Mouse (Mus musculus) hindbrain, embryonic 16.5 days (tissue): ENCODE measurements around the gene Slc25a41. TPM values are rescaled to one million over a fixed set of nuclear protein-coding genes. Genes with fewer than 3 reads are reported as not detected.

Experiments
- ATAC-seq: fragments of 200-750 bp; cut with Nextera tagmentation; 2 replicates; pipeline ENCODE4 v1.8.0; 2017; ENCODE audit warnings: moderate TSS enrichment, moderate library complexity
- H3K27ac ChIP-seq: fragments of 300-500 bp; sonication (generic); 2 replicates; pipeline ENCODE4 v1.5.1; 2014; ENCODE audit warnings: low read depth, mild to moderate bottlenecking, control low read depth, low read length, moderate library complexity
- H3K27me3 ChIP-seq: fragments of 300-500 bp; sonication (generic); replicated peaks from 2 replicates; pipeline ENCODE4 v1.6.1; 2014; ENCODE audit warnings: low read length; ENCODE audit not compliant: control insufficient read depth, insufficient read depth
- H3K36me3 ChIP-seq: fragments of 300-500 bp; sonication (generic); 2 replicates; pipeline ENCODE4 v1.6.1; 2014; ENCODE audit warnings: mild to moderate bottlenecking, low read length, moderate library complexity, mixed read lengths; ENCODE audit not compliant: control insufficient read depth, insufficient read depth
- H3K4me1 ChIP-seq: fragments of 300-500 bp; sonication (generic); 2 replicates; pipeline ENCODE4 v1.6.1; 2014; ENCODE audit warnings: low read depth, low read length; ENCODE audit not compliant: control insufficient read depth, insufficient read depth
- H3K4me2 ChIP-seq: fragments of 300-500 bp; sonication (generic); 2 replicates; pipeline ENCODE4 v1.6.1; 2014; ENCODE audit warnings: mild to moderate bottlenecking, low read length, control low read depth, moderate library complexity
- H3K4me3 ChIP-seq: fragments of 300-500 bp; sonication (generic); 2 replicates; pipeline ENCODE4 v1.5.1; 2014; ENCODE audit warnings: mild to moderate bottlenecking, low read length, control low read depth, moderate library complexity
- H3K9ac ChIP-seq: fragments of 300-500 bp; sonication (generic); 2 replicates; pipeline ENCODE4 v1.6.1; 2014; ENCODE audit warnings: low read depth, mild to moderate bottlenecking, control low read depth, low read length, moderate library complexity
- H3K9me3 ChIP-seq: fragments of 300-500 bp; sonication (generic); 2 replicates; pipeline ENCODE4 v1.6.1; 2014; ENCODE audit warnings: mild to moderate bottlenecking, low read length, moderate library complexity; ENCODE audit not compliant: control insufficient read depth
- WGBS: fragments of 180-500 bp; shearing (Covaris S2); extraction: QIAGEN DNeasy Blood & Tissue Kit; methylation state at CpG from one replicate; pipeline ENCODE4 v1.1.7; 2014; 5-methylcytosine and 5-hydroxymethylcytosine counted together
- polyA plus RNA-seq: library from polyadenylated mRNA; unstranded; fragments of >200 nt; fragmentation: Nextera tagmentation; extraction: Ambion mirVana; gene quantifications from 2 replicates; pipeline ENCODE4 v1.2.1, GENCODE M21; 2015

Slc25a41 gene
- polyA plus RNA-seq, 1 experiment from 2014 or later, result not detected

- WGBS, result 7% methylated on average over 11 of the region's 11 CpGs
- Histone ChIP-seq H3K9ac (no peak overlapping the region), H3K27me3 (no peaks in the 10 kb centered on the region), H3K4me1 (no peaks in the 10 kb centered on the region), H3K36me3 (no peaks in the 10 kb centered on the region), H3K9me3 (no peaks in the 10 kb centered on the region), H3K4me2 (peak overlapping the region; percentile 40), H3K27ac (no peak overlapping the region), H3K4me3 (peak overlapping the region; percentile 15; the same call in 1 of the 2 replicates)
- peak; percentile 55 for ATAC-seq
These were observed 29.2 kb upstream of the Slc25a41 start for GRCm38 (mm10) chr17:57070699-57071098.

- Histone ChIP-seq H3K27me3 (no peaks in the 10 kb centered on the region), H3K4me1 (no peaks in the 10 kb centered on the region), H3K4me3 (peak overlapping the region; percentile 15), H3K4me2 (peak overlapping the region; percentile 40), H3K9me3 (no peaks in the 10 kb centered on the region), H3K9ac (0 out of 2 replicates have a peak overlapping the region, but pooled peaks have one; percentile 23), H3K27ac (no peak overlapping the region), H3K36me3 (no peaks in the 10 kb centered on the region)
- no peak for ATAC-seq
- 14% methylated on average over 9 of the region's 9 CpGs for WGBS
These were observed 28.8 kb upstream of the Slc25a41 start for GRCm38 (mm10) chr17:57070272-57070671.

GRCm38 (mm10) chr17:57066908-57067307, 25.5 kb upstream of the Slc25a41 start:
- Histone ChIP-seq H3K27me3 (peaks cover 13% of the 10 kb centered on the region), H3K4me2 (no peak overlapping the region), H3K9ac (no peak overlapping the region), H3K27ac (no peak overlapping the region), H3K4me3 (no peak overlapping the region), H3K9me3 (no peaks in the 10 kb centered on the region), H3K36me3 (no peaks in the 10 kb centered on the region), H3K4me1 (peaks cover 5% of the 10 kb centered on the region)
- ATAC-seq, result no peak
- 55% methylated on average over 5 of the region's 5 CpGs for WGBS

GRCm38 (mm10) chr17:57063031-57063430, 21.6 kb upstream of the Slc25a41 start:
- ATAC-seq, result no peak

GRCm38 (mm10) chr17:57062548-57062947, 21.1 kb upstream of the Slc25a41 start:
- WGBS, result 1% methylated on average over 22 of the region's 22 CpGs
- H3K9ac ChIP-seq, result 0 out of 2 replicates have a peak overlapping the region, but pooled peaks have one; percentile 25

More at GRCm38 (mm10) chr17:57063031-57063430, 21.6 kb upstream of the Slc25a41 start:
- peaks cover 23% of the 10 kb centered on the region for H3K4me1 ChIP-seq
- H3K4me3 ChIP-seq, result no peak overlapping the region
- no peaks in the 10 kb centered on the region for H3K9me3 ChIP-seq
- no peak overlapping the region for H3K27ac ChIP-seq
- 10% methylated on average over 8 of the region's 8 CpGs for WGBS
- no peak overlapping the region for H3K4me2 ChIP-seq
- H3K27me3 ChIP-seq, result peaks cover 20% of the 10 kb centered on the region
- H3K9ac ChIP-seq, result no peak overlapping the region
- H3K36me3 ChIP-seq, result no peaks in the 10 kb centered on the region

GRCm38 (mm10) chr17:57062011-57062521, 20.6 kb upstream of the Slc25a41 start:
- Histone ChIP-seq H3K27me3 (peaks cover 20% of the 10 kb centered on the region), H3K27ac (no peak overlapping the region), H3K4me2 (peak overlapping the region; percentile 71), H3K36me3 (no peaks in the 10 kb centered on the region), H3K9me3 (no peaks in the 10 kb centered on the region), H3K4me1 (peaks cover 24% of the 10 kb centered on the region), H3K4me3 (peak overlapping the region; percentile 43), H3K9ac (peak overlapping the region; percentile 25; the same call in 1 of the 2 replicates)
- no peak for ATAC-seq
- WGBS, result under 1% methylated on average over 37 of the region's 39 CpGs

More at GRCm38 (mm10) chr17:57062548-57062947, 21.1 kb upstream of the Slc25a41 start:
- ATAC-seq, result no peak
- H3K4me2 ChIP-seq, result peak overlapping the region; percentile 71
- peaks cover 20% of the 10 kb centered on the region for H3K27me3 ChIP-seq
- peak overlapping the region; percentile 43 for H3K4me3 ChIP-seq
- no peak overlapping the region for H3K27ac ChIP-seq
- no peaks in the 10 kb centered on the region for H3K36me3 ChIP-seq
- no peaks in the 10 kb centered on the region for H3K9me3 ChIP-seq
- H3K4me1 ChIP-seq, result peaks cover 24% of the 10 kb centered on the region

- H3K9me3 ChIP-seq, result no peaks in the 10 kb centered on the region
- 39% methylated on average over 10 of the region's 10 CpGs for WGBS
- peaks cover 24% of the 10 kb centered on the region for H3K4me1 ChIP-seq
- peak overlapping the region; percentile 79; the same call in 1 of the 2 replicates for H3K27ac ChIP-seq
- H3K27me3 ChIP-seq, result peaks cover 20% of the 10 kb centered on the region
- no peak overlapping the region; the same call in 1 of the 2 replicates for H3K9ac ChIP-seq
- H3K4me3 ChIP-seq, result peak overlapping the region; percentile 85
- H3K4me2 ChIP-seq, result peak overlapping the region; percentile 66
- ATAC-seq, result no peak; the same call in 1 of the 2 replicates
- H3K36me3 ChIP-seq, result no peaks in the 10 kb centered on the region
These were observed 19.6 kb upstream of the Slc25a41 start for GRCm38 (mm10) chr17:57061069-57061468.

GRCm38 (mm10) chr17:57060231-57060801, 18.9 kb upstream of the Slc25a41 start:
- WGBS, result under 1% methylated on average over 44 of the region's 44 CpGs
- no peaks in the 10 kb centered on the region for H3K9me3 ChIP-seq
- H3K9ac ChIP-seq, result peak overlapping the region; percentile 87
- peak; percentile 92 for ATAC-seq
- H3K27ac ChIP-seq, result peak overlapping the region; percentile 79
- peak overlapping the region; percentile 66 for H3K4me2 ChIP-seq
- peaks cover 4% of the 10 kb centered on the region for H3K36me3 ChIP-seq
- peak overlapping the region; percentile 85 for H3K4me3 ChIP-seq
- H3K4me1 ChIP-seq, result peaks cover 24% of the 10 kb centered on the region
- H3K27me3 ChIP-seq, result peaks cover 20% of the 10 kb centered on the region

- no peaks in the 10 kb centered on the region for H3K9me3 ChIP-seq
- H3K27ac ChIP-seq, result peak within 1 kb of the TSS; percentile 79
- H3K9ac ChIP-seq, result peak within 1 kb of the TSS; percentile 87
- H3K4me1 ChIP-seq, result peaks cover 24% of the 10 kb centered on the region
- ATAC-seq, result peak; percentile 77
- peaks cover 20% of the 10 kb centered on the region for H3K27me3 ChIP-seq
- WGBS, result 1% methylated on average over 23 of the region's 45 CpGs
- H3K4me2 ChIP-seq, result peak within 1 kb of the TSS; percentile 66
- H3K4me3 ChIP-seq, result peak within 1 kb of the TSS; percentile 85
- peaks cover 12% of the 10 kb centered on the region for H3K36me3 ChIP-seq
These were observed 18.1 kb upstream of the Slc25a41 start, which contains the start of gene Slc25a23 for GRCm38 (mm10) chr17:57059486-57059977. Gene Slc25a23, minus strand, starts transcription at chr17:57059863.
